Mouse (Mus musculus) lung, embryonic 14.5 days (tissue): ENCODE results near the gene Il9r. TPM values are rescaled to one million over a fixed set of nuclear protein-coding genes. Genes with fewer than 3 reads are reported as not detected.
"Not testable (repeated sequence)": the region's sequence is repeated elsewhere in the genome, so short reads cannot be mapped to it uniquely, and the experiment has no call there.

ENCODE experiments used
- ATAC-seq: fragments of 200-750 bp; cut with Nextera tagmentation; 2 replicates; pipeline ENCODE4 v1.8.0; 2017; ENCODE audit warnings: mild to moderate bottlenecking, moderate TSS enrichment, moderate library complexity; ENCODE audit not compliant: insufficient read depth
- DNase-seq: peaks from one replicate; pipeline ENCODE4 v3.0.0-alpha.2; 2015
- H3K27ac ChIP-seq: fragments of 300-500 bp; sonication (generic); 2 replicates; pipeline ENCODE4 v1.5.1; 2014; ENCODE audit warnings: low read depth, mild to moderate bottlenecking, moderate library complexity
- H3K27me3 ChIP-seq: fragments of 300-500 bp; sonication (generic); 2 replicates; pipeline ENCODE4 v1.6.1; 2014; ENCODE audit warnings: low read length, control low read depth; ENCODE audit not compliant: insufficient read depth
- H3K36me3 ChIP-seq: fragments of 300-500 bp; sonication (generic); 2 replicates; pipeline ENCODE4 v1.6.1; 2014; ENCODE audit warnings: control low read depth; ENCODE audit not compliant: insufficient read depth
- H3K4me1 ChIP-seq: fragments of 300-500 bp; sonication (generic); 2 replicates; pipeline ENCODE4 v1.6.1; 2014; ENCODE audit warnings: antibody characterized with exemption, control low read depth; ENCODE audit not compliant: insufficient read depth
- H3K4me2 ChIP-seq: fragments of 300-500 bp; sonication (generic); 2 replicates; pipeline ENCODE4 v1.6.1; 2014; ENCODE audit warnings: mild to moderate bottlenecking
- H3K4me3 ChIP-seq: fragments of 300-500 bp; sonication (generic); 2 replicates; pipeline ENCODE4 v1.5.1; 2014; ENCODE audit warnings: low read depth, low read length
- H3K9ac ChIP-seq: fragments of 300-500 bp; sonication (generic); 2 replicates; pipeline ENCODE4 v1.6.1; 2014
- H3K9me3 ChIP-seq: fragments of 300-500 bp; sonication (generic); 2 replicates; pipeline ENCODE4 v1.6.1; 2016; ENCODE audit warnings: low read depth, low read length, control low read depth
- CTCF ChIP-seq: IDR thresholded peaks from 2 replicates; pipeline ENCODE4 v1.5.1; 2016; ENCODE audit warnings: antibody characterized with exemption, low read depth
- WGBS: fragments of 180-500 bp; shearing (Covaris S2); extraction: QIAGEN DNeasy Blood & Tissue Kit; methylation state at CpG from one replicate; pipeline ENCODE4 v1.1.7; 2014; 5-methylcytosine and 5-hydroxymethylcytosine counted together
- polyA plus RNA-seq: library from polyadenylated mRNA; unstranded; fragments of >200 nt; fragmentation: Nextera tagmentation; extraction: Ambion mirVana; gene quantifications from 2 replicates; pipeline ENCODE4 v1.2.1, GENCODE M21; 2014

Il9r gene
- polyA plus RNA-seq, 1 experiment from 2014 or later: not detected

DNA sequence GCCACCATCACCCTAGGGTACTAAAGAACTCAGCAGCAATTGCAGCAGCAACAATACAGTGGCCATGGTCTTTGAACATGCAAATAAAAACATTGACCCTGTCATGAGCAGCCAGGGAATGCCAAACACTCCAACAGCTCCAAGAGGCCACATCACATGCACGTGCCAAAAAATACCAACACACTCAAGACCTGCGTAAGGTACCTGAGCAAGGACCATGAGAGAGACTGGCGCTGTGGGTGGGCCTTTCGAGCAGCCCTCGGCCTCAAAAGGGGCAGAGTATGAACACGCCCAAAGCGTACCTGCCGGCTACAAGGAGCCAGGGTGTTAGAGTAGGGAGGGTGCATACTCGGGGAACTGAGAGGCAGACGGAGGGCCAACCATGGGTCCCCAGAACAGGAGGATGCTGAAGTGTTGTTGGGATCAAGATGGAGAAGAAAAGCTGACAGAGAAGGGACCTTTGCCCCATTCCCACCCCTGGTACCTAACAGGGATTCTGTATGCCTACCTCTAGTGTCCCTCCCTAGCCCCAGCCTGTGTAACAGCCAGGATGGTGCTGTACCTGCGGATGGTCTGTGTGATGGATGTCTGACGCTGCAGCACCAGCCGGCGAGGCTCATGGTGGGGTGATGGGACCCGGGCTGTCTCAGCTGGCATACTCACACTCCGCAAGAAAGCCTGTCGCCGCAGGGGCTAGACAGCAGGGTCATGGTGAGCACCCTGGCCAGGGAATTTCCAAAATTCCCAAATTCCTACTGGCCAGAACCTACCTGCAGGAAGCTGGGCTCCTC is 15.5 kb upstream of the Il9r start:
- TF ChIP-seq CTCF: no peak
- DNase-seq: no peak
- Histone ChIP-seq H3K27ac (no peak overlapping the region), H3K27me3 (no peaks in the 10 kb centered on the region), H3K4me1 (0 out of 2 replicates have a peak, but pooled peaks cover under 1% of the 10 kb centered on the region), H3K4me2 (no peak overlapping the region), H3K9ac (no peak overlapping the region), H3K9me3 (no peaks in the 10 kb centered on the region), H3K4me3 (no peak overlapping the region), H3K36me3 (peaks cover 76% of the 10 kb centered on the region)
- no peak for ATAC-seq
- WGBS: 92% methylated on average over 18 of the region's 18 CpGs

DNA sequence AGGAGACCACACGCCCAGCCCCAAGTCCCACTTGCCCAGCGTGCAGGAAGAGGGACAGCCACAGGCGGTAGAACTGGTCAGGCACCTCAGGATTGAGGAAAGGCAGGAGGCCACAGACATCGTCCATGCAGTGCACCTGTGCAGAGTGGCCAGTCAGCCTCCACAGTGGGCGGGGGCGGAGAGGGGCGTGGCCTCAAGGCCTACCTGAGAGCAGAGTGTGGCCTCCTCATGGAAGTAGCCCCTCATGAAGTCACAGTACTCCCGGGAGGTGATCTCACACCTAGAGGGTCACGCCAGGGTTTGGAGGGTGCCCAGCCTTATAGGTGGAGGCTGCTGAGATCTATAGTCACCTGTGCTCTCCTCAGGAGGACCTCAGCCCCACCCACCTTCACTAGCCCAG is 10.5 kb upstream of the Il9r start:
- no peaks in the 10 kb centered on the region for H3K4me1 ChIP-seq
- no peaks in the 10 kb centered on the region for H3K9me3 ChIP-seq
- H3K4me3 ChIP-seq: no peak overlapping the region
- H3K4me2 ChIP-seq: no peak overlapping the region
- no peak overlapping the region for H3K9ac ChIP-seq
- no peak for TF ChIP-seq CTCF
- 81% methylated on average over 9 of the region's 9 CpGs for WGBS
- DNase-seq: no peak
- peaks cover 80% of the 10 kb centered on the region for H3K36me3 ChIP-seq
- H3K27ac ChIP-seq: no peak overlapping the region
- ATAC-seq: no peak
- H3K27me3 ChIP-seq: no peaks in the 10 kb centered on the region

DNA sequence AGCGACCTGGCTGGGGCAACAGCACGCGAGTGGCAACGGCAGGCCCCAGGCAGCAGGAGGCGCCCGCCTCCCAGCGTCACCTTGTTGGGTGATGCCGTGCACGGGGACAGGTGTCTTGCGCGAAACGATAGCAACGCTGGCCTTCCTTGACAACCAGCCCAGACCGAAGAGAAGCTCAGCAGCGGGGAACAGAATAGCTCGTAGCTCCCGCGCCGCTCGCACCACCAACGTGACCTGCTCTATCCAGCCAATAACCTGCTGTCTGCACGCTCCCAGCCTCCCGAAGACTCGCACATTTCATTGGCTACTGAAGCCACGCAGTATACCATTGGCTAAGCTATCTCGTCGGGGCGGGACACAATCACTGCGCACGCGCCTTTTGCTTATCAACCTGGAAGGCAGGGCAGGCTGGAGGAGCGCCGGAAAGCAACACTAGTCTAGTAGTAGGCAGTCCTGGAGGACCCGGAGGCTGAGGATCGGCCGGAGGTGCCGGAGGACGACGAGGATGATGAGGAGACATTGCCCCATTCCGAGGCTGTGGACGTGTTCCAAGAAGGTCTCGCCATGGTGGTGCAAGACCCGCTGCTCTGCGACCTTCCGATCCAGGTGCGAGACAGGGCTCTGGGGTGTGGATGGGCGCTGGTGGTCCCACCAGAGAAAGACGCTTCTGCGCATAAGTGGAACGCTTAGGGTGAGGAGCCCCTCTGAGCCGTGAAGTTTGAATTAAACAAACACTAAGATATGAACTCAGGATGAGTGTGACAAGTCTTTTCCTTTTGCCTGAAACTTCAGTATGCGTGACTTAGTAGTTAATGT is 5.2 kb upstream of the Il9r start, which contains the start of gene Snrnp25:
TSS of gene Snrnp25 (plus strand) at position 358 of the 816 bp plus-strand sequence.
- DNase-seq: peak; percentile 99
- TF ChIP-seq CTCF: peak; percentile 70
- Histone ChIP-seq H3K4me3 (peak within 1 kb of the TSS; percentile 56), H3K27ac (peak within 1 kb of the TSS; percentile 50; the same call in 1 of the 2 replicates), H3K4me1 (no peaks in the 10 kb centered on the region), H3K36me3 (peaks cover 26% of the 10 kb centered on the region), H3K9ac (peak within 1 kb of the TSS; percentile 64), H3K27me3 (no peaks in the 10 kb centered on the region), H3K4me2 (peak within 1 kb of the TSS; percentile 66), H3K9me3 (no peaks in the 10 kb centered on the region)
- peak; percentile 100 for ATAC-seq
- under 1% methylated on average over 52 of the region's 52 CpGs for WGBS

DNA sequence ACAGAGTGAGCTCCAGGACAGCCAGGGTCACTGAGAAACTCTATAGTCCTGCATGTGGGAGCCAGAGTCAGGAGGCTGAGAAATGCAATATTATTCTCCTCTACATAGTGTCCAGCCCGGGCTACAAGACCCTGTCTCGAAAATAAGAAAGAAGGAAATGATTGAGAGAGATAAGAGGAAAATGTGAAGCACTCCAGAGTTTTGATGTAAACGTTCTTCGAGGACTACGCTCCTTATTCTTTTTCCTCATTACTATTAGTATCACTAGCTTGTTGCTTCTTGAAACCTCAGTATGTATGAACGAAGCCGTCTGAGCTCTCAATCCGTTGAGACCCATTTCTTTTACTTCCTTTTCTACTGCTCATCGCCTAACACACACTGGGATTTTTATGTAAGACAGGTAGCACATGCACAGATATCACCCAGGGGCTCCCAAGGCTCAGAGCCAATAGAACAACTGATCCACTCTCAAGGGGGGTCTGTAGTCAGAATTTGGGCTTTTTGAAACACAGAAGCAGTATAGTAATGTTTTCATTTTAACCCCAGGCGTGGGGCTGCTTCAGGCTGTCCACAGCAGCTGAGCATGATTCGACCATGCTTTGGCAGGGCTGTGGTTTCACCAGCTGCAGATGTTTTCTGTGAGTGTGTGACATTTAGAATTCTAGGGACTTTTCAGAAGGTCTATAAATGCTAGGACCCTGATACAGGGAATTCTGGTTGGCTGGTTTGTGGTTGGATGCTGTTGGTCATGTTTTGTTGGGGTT is 2.0 kb upstream of the Il9r start:
- TF ChIP-seq CTCF: no peak
- no peak overlapping the region for H3K4me2 ChIP-seq
- H3K4me1 ChIP-seq: no peaks in the 10 kb centered on the region
- H3K4me3 ChIP-seq: no peak overlapping the region
- ATAC-seq: no peak
- DNase-seq: no peak
- H3K27me3 ChIP-seq: no peaks in the 10 kb centered on the region
- H3K36me3 ChIP-seq: no peaks in the 10 kb centered on the region
- no peak overlapping the region for H3K9ac ChIP-seq
- H3K9me3 ChIP-seq: no peaks in the 10 kb centered on the region
- H3K27ac ChIP-seq: no peak overlapping the region
- 63% methylated on average over 11 of the region's 11 CpGs for WGBS

DNA sequence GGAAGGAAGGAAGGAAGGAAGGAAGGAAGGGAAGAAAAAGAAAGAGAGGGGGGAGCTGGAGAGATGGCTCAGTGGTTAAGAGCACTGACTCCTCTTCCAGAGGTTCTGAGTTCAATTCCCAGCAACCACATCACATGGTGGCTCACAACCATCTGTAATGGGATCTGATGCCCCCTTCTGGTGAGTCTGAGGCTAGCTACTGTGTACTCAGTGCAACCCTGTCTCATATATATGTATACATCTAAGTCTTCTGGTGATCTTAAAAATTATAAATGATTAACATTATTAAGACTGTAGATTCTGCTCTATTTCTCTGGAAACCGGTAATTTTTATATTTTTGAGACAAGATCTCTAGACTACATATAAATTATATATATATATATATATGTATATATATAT is 913 bp upstream of the Il9r start:
- ATAC-seq, H3K4me1 ChIP-seq, H3K27ac ChIP-seq, H3K9ac ChIP-seq, DNase-seq, H3K4me3 ChIP-seq, H3K36me3 ChIP-seq, H3K9me3 ChIP-seq, H3K4me2 ChIP-seq, H3K27me3 ChIP-seq: not testable (repeated sequence)
- TF ChIP-seq CTCF: peak; percentile 34
- 50% methylated on average over 1 of the region's 1 CpGs for WGBS

DNA sequence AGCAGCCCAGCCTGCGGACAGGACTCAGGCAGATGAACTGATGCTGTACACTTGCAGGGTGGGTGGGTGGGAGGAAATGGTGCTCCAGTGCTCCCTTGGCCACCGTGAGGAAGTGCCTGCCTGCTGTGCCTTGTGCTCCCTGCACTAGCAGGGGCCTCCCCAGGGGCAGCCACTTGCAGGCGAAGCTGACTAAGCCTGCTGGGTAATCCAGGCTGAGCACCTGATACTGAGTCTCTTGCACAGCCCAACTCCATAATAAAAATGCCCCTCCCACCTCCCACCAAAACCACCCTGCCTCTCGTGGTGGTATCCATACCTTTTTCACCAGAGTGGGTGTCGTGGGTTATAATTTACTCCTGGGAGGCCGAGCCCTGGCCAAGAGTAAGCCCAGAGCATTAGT is 849 bp downstream of the Il9r start:
- no peak for ATAC-seq
- H3K9ac ChIP-seq: no peak overlapping the region

More for the DNA sequence above, 849 bp downstream of the Il9r start:
- no peak for TF ChIP-seq CTCF
- no peak overlapping the region for H3K4me2 ChIP-seq
- no peak overlapping the region for H3K27ac ChIP-seq
- no peaks in the 10 kb centered on the region for H3K4me1 ChIP-seq
- DNase-seq: no peak
- no peaks in the 10 kb centered on the region for H3K36me3 ChIP-seq
- H3K4me3 ChIP-seq: no peak overlapping the region
- H3K27me3 ChIP-seq: no peaks in the 10 kb centered on the region
- 47% methylated on average over 6 of the region's 6 CpGs for WGBS
- no peaks in the 10 kb centered on the region for H3K9me3 ChIP-seq
